25 mouse cellular contexts compared by ENCODE assay signal in genomic region chr2:16152623-16153022, GRCm38 (mm10).
"Had no signal": no experiment of that assay in that cellular context is flagged by ENCODE, and none has a peak within 500 bp of the region (broad histone marks: within the 10 kb centered on the region; RNA-seq: fewer than 3 reads in every experiment).

No protein-coding gene starts in this region.

- H3K4me2 ChIP-seq: heart, embryonic 12.5 days; hindbrain, embryonic 13.5 days; hindbrain, embryonic 15.5 days; kidney, embryonic 15.5 days; limb, embryonic 12.5 days; limb, embryonic 15.5 days; liver, embryonic 12.5 days had no signal

- ATAC-seq: hindbrain, postnatal 0 days; liver, embryonic 12.5 days had no signal

- DNase-seq: gastrocnemius, adult 2 months; gastrocnemius, postnatal 10 days; gastrocnemius, postnatal 25 days; heart, adult 18-20 months; heart, postnatal 10 days; heart, postnatal 36 days; kidney, adult 11 months; kidney, adult 2 months; kidney, adult 9 months; kidney, postnatal 14 days; kidney, postnatal 36 days; layer of hippocampus, adult 9-11 months; layer of hippocampus, postnatal 36 days; left cerebral cortex, postnatal 4 days had no signal

- H3K36me3 ChIP-seq: heart, embryonic 10.5 days; heart, embryonic 12.5 days; hindbrain, embryonic 13.5 days; hindbrain, embryonic 15.5 days; kidney, embryonic 15.5 days; limb, embryonic 12.5 days; limb, embryonic 15.5 days; liver, embryonic 12.5 days had no signal

- H3K9ac ChIP-seq: heart, embryonic 12.5 days; hindbrain, embryonic 13.5 days; hindbrain, embryonic 15.5 days; kidney, embryonic 15.5 days; limb, embryonic 12.5 days; limb, embryonic 15.5 days; liver, embryonic 12.5 days; liver, embryonic 14.5 days had no signal

- H3K4me3 ChIP-seq: gastrocnemius, adult 2 months; heart, embryonic 10.5 days; heart, embryonic 12.5 days; hindbrain, embryonic 13.5 days; hindbrain, embryonic 15.5 days; kidney, embryonic 15.5 days; limb, embryonic 12.5 days; limb, embryonic 15.5 days; liver, embryonic 12.5 days had no signal

- H3K27ac ChIP-seq: gastrocnemius, adult 2 months; heart, embryonic 10.5 days; hindbrain, embryonic 13.5 days; hindbrain, embryonic 15.5 days; hindbrain, postnatal 0 days; kidney, embryonic 15.5 days; kidney, postnatal 0 days; limb, embryonic 12.5 days; limb, embryonic 15.5 days; liver, embryonic 12.5 days; liver, embryonic 14.5 days had no signal

- H3K27me3 ChIP-seq: heart, embryonic 12.5 days; hindbrain, embryonic 13.5 days; hindbrain, embryonic 15.5 days; kidney, embryonic 15.5 days; limb, embryonic 12.5 days; limb, embryonic 15.5 days; liver, embryonic 12.5 days had no signal

- H3K9me3 ChIP-seq: heart, embryonic 10.5 days; heart, embryonic 12.5 days; hindbrain, embryonic 13.5 days; hindbrain, embryonic 15.5 days; kidney, embryonic 15.5 days; limb, embryonic 12.5 days; limb, embryonic 15.5 days; liver, embryonic 12.5 days had no signal

- H3K4me1 ChIP-seq: heart, embryonic 10.5 days; heart, embryonic 12.5 days; hindbrain, embryonic 13.5 days; hindbrain, embryonic 15.5 days; kidney, embryonic 15.5 days; limb, embryonic 12.5 days; limb, embryonic 15.5 days; liver, embryonic 12.5 days had no signal
